Mouse (Mus musculus) ES-Bruce4 (cell line): ENCODE data around the gene Tesk1.
A peak's percentile ranks its signal among the peaks of the same experiment; 100 is the strongest.

Source experiments
- CTCF ChIP-seq: IDR thresholded peaks from one replicate; pipeline ENCODE4 v1.8.1; 2011; ENCODE audit warnings: low read depth, low read length
- EP300 ChIP-seq: IDR thresholded peaks from 2 replicates; pipeline ENCODE4 v1.6.1; 2011; ENCODE audit warnings: low read depth, low read length; ENCODE audit not compliant: insufficient read depth
- POLR2A ChIP-seq: IDR thresholded peaks from one replicate; pipeline ENCODE4 v1.8.1; 2011; ENCODE audit warnings: low read length; ENCODE audit not compliant: insufficient read depth

GRCm38 (mm10) chr4:43478906-43479832 lies 37.4 kb downstream of the Tesk1 start:
- TF ChIP-seq CTCF, result peak; percentile 53
- no peak for TF ChIP-seq POLR2A
- TF ChIP-seq EP300, result no peak
